Mouse (Mus musculus): Measurements from ENCODE around the gene Rfx4.

Rfx4 gene

DNA sequence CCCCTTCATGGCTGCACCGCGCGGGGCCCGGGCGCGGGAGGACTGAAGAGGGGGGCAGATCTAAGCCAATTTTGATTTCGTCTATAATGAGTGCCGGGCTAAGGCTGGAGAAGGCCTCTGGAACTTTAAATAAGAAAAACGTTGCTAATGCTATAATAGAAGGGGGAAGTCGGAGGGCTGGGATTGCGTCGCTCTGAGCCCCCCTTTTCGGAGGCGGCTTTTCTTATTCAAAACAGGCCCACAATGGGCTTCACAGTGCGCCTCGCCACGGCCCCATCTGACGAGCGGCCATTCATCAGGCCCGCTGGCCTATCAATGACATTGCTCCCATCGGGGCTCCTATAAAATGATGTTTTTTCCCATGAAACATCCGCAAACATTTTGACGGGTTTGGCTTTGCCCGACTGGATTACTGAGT lies at the start of gene Rfx4:
Gene Rfx4, plus strand, starts transcription at position 277 of the 418 bp plus-strand sequence.
- peak; percentile 83 for DNase-seq (ENCODE audit: low read depth, low spot score)

DNA sequence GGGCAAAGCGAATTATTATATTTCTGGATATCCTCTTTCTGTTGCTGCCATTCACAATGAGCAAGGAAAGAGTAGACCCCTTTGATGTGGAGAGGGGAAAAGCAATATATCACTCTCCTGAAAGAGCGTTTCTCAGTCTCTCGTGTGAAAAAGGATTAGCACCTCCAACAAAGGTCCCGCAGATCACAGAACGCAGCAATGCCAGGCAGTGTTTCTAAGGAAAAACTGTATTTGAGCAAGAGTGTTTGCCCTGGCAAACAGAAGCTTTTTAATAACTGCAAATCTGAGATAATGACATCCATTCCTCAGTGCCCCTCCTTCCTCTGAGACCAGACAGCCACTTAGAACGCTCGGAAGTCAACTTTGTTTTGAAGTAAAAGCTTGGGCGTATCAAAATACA lies 49.3 kb upstream of the Rfx4 start:
- DNase-seq (ENCODE audit: low read depth, low spot score), result no peak

DNA sequence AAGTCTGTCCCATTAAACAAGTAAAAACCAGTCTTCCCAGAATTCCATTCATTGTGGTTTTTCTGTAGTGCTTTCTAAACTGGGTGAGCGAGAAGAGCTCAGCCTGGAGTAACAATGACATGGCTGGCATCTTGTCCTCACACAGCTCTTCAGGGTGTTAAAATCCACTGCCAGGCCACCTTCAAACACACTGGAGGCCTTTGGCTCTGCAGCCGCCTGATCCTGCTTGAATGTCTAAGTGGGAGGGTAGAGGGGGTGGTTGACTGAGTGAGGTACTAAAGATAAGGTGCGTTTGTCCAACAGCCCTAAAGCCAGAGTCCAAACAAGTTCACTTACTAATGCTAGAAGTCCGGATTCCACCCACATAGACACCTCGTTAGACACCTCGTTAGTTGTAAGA lies 48.6 kb upstream of the Rfx4 start:
- DNase-seq (ENCODE audit: low read depth, low spot score), result peak; percentile 23

DNA sequence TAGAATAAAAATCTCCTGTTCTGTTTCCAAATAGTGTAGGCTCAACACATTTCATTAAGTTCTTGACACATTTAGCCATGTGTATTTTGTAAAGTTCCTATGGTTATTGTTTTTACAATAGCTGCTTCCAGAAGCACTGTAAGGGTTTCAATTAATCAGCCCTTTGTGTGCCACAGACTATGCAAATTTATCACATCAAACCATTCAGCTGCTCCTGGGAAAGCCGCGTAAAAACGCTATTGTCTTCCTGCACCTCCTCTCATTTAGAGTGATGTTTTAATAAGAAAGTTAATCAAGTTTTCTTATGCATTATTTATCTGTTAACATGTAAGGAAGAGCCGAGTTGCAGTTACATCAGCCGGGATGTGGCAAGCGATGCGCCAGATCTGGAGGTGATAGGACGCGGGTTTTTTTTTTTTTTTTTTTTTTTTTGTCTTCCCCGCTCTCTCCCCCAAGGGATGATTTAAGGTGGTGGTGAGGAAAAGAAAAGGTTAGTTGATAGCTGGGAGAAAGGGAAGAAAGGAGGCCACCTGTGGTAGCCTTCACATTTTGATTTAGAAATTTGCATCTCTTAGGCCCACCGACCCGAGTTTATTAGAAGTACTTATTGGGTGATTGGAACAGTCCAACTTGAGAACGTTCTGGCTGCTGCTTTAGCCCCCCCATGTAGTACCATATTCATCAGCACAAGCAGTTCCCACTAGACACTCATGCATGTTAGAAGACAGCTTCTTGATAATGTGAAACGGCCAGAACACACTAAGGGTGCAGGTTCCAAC lies 47.9 kb upstream of the Rfx4 start:
- DNase-seq (ENCODE audit: low read depth, low spot score), result peak; percentile 88

DNA sequence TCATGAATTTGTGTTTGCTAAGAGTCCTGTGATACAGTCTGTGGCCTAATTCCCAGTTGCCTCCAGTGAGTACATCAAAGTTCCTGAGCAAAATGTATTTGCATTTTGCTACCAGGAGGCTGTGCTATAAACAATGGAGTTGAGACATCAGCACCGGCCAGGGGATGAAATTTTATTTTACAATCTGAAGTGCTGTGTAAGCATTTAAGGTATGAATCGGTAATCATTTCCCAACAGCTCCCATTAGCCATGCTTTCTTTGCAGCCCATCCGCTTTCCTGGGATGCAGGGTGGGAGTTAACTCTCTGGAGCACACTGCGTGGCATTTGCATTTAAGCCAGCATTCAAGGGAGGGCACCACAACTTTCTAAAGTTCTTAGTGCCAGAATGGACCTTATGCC lies 45.7 kb upstream of the Rfx4 start:
- no peak for DNase-seq (ENCODE audit: low read depth, low spot score)

DNA sequence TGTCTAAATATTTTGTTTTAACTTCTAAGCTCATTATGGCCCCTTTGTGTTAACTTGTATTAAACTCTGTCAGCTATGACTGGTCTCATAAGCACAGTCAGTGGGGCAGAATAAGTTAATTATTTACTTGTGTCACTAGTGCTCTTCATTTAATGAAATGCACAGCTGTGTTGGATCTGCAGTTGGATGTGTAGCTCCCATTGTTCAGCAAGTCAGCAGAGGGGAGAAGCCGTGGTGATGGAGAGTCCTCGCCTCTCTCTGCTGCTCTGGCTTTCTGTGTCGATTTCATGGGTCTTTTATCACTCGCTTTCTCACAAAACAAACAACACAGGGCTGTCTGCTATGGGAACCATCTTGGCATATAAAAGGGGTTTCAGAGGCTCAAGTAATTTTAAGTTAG lies 45.0 kb upstream of the Rfx4 start:
- no peak for DNase-seq (ENCODE audit: low read depth, low spot score)

DNA sequence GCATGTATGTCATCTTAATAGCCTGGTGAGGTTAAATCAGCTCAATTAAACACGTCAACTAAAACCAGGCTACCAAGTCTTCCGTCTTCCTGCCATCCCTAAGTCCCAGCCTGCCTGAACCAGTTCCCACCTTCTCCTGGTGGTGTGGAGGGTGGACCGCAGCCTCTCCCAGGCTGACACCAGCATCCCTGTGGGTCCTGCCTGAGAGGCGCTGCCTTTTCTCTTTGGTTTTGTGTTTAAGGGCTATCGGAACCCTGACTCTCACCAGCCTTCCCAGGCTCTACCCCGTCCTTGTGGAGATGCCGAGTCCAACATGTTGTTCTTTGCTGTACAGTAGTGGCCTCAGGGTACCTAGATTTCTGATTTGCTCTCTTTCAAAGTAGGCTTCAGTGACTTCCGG lies 44.4 kb upstream of the Rfx4 start:
- no peak for DNase-seq (ENCODE audit: low read depth, low spot score)

DNA sequence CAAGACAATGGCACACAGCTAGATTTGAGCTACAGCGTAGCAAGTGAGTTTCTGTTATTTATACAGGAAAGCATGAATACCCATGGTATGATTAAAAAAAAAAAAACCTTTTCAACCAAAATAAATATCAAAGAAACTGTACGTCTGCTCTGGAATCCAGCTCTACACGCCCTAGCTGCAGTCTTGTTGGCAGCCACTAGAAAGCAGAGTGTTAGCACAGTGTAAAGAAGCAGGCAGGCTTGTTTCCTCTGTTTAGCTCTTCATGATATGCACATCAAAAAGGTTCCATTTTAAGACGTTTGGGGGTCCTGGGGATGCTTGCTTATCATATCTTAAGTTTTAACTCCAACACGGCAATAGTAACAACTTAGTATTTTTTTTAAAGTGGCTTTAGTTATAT lies 43.9 kb upstream of the Rfx4 start:
- DNase-seq (ENCODE audit: low read depth, low spot score), result no peak

DNA sequence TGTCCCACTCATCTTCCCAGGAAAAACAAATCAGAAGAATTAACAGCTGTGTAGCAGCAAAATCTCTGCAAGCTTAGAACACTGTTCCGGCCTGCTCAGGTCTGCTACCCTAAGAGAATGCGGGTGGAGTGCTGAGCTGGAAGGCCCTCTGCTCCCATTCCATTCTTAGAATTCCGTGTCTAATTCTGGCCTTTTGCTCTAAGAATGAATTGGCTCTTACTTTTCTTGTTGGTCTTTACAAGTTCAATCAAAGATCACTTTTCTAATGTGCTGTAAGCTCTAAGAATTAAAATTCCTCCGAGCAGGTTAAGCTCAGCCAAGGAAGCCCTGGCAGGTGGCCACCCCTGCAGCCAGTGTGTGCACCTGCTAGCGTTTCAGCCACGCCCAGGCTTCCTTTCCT lies 43.3 kb upstream of the Rfx4 start:
- DNase-seq (ENCODE audit: low read depth, low spot score), result no peak

DNA sequence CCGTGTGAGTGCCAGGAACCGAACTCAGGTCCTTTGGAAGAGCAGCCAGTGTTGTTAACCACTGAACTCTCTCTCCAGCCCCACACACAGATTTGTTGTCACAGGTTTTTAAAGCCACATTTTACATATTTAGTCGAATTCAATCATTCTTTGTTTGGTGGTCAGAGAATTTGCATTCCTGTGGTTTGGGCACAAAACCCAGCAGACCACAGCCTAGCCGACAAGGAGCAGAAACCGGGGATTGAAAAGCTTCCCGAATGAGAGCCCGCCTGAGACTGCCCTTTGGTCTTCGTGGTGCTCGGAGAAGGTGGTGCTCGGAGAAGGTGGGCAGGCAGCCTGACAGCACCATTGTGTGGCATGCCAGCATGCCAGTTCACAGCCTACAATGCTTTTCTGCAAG lies 42.8 kb upstream of the Rfx4 start:
- DNase-seq (ENCODE audit: low read depth, low spot score), result no peak

DNA sequence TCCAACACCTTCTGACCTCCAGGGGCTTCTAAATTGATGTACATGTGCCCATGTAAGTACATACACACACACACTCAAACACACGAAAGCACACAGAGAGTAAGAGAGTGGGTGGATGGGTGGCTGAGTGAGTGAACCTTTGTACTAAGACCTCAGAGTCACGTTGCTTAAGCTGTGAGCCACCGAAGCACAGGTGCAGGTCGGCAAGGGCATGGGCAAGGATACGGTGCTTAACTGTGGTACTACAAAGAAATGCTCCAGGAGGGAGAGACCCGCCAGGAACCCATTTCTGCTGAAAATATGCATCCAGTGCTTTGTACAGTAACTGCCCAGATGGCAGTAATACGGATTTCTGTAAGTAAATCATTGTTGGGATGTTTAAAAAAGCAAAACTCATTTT lies 40.2 kb upstream of the Rfx4 start:
- DNase-seq (ENCODE audit: low read depth, low spot score), result no peak

DNA sequence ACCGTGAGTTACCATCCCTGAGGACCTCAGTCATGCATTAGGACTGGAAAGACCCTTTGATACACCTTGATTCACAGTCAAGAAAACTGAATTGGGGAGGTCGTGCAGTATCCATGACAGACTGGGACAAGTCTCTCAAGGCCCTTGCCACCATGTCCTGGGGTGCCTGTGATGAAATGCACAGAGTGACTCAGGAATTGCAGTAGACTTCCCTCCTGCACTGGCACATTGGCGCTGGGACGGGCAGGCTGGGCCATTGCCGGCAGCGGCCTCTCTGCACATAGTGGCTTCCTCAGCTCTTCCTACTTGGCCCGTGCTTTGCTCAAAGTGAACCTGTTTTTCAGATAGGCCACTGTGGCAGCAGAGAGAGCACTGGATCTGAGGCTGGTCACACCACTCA lies 39.3 kb upstream of the Rfx4 start:
- no peak for DNase-seq (ENCODE audit: low read depth, low spot score)

DNA sequence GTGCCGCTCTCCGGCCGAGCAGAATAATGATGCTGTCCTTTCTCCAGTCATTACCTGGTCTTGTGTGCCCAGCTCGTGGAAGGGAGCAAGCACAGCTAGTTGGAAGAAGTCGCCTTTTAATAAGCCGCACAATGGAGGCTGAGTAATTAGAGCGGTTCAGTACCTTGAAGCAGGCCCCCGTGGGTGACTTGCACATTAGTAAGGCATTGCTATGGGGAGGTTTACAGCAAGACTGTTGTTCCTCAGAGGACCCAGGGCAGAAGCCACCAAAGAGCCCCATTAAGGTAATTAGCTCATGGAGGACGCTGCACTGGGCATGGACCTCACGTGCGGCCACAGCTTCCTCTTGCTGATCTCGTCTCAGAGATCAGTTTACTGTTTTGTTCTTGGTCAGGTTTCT lies 33.2 kb upstream of the Rfx4 start:
- DNase-seq (ENCODE audit: low read depth, low spot score), result no peak

DNA sequence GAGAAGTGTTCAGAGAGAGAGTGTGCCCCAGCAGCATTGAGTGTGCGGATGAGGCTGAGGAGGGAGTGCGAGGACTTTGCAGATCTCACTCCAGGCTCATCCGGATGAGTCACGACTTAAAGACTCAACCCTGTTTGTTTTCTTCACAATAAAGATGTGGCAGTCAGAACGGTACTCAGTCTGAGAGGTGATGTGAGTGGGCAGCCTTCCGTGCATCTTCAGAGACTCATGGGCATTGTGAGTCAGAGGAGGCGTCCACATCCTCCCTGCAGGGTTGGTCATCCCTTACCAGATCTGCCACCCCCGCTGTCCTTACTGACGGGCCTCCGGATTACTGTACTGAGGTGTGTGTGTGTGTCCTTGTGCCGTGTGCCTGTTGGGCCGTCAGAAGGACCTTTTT lies 28.9 kb upstream of the Rfx4 start:
- DNase-seq (ENCODE audit: low read depth, low spot score), result no peak

DNA sequence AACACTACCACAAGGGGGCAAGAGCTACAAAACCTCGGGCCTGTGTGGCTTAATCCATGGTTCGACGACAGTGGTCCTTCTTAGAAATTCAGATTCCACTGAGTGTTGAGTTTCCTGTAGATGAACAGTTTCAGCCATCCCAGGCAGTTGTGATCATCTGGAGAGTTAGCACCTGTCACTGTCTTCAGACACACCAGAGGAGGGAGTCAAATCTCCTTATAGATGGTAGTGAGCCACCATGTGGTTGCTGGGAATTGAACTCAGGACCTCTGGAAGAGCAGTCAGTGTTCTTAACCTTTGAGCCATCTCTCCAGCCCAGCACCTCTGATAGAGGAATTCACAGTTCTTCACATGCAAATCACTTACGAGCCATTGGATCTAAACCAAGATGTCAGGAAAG lies 28.1 kb upstream of the Rfx4 start:
- DNase-seq (ENCODE audit: low read depth, low spot score), result peak; percentile 49

DNA sequence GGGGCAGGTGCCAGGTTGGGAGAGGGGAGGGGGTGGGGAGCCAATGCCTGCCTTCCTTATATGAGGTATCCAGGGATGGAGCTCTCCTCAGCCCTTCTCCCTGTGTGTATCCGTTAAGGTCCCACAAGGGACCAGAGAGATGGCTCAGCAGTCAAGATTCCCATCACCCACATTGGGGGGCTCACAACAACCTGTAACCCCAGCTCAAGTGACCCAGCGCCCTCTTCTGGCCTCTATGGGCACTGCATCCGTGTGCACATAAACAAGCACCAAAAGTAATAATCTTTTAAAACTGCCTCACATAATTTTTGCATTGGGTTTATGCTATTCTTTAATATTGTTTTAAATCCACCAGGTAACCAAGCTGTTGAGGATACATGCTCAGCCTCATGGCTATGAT lies 25.8 kb upstream of the Rfx4 start:
- peak; percentile 24 for DNase-seq (ENCODE audit: low read depth, low spot score)

DNA sequence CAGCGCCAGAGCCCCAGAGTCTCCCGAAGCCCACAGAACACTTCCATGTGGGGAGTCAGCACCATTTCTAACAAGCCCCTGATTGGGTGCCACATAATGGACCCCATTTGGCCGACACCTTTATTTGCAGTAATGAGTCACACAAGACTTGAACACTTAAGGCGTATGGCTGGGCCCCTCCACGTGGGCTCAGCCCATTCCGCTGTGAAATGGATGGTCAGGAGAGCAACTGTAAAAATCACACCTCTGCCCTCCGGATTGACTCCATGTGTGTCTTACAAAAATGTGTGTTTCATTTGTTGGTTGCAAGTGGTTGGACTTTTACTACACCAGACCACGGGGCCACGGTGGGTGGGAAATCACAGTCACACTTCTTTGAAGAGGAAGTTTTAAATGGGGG lies 24.9 kb upstream of the Rfx4 start:
- DNase-seq (ENCODE audit: low read depth, low spot score), result no peak

DNA sequence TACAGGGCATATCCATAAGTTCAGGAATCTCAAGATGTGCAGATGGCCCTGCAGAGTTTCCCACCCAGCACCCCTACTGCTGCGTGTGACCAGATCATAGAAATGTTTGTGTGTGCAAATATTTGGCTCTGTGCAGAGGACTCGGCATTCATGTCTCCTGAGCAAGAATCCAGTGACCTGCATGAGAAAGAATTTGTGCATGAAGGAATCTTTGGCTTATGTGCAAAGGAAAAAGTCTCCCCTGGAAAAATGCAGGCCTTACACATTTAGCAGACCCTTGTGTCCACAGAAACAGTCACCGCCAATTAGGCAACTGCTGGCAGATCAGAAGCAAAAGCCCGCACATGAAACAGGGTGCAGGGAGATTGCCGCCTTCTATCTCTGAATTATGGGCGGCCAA lies 22.4 kb upstream of the Rfx4 start:
- no peak for DNase-seq (ENCODE audit: low read depth, low spot score)

DNA sequence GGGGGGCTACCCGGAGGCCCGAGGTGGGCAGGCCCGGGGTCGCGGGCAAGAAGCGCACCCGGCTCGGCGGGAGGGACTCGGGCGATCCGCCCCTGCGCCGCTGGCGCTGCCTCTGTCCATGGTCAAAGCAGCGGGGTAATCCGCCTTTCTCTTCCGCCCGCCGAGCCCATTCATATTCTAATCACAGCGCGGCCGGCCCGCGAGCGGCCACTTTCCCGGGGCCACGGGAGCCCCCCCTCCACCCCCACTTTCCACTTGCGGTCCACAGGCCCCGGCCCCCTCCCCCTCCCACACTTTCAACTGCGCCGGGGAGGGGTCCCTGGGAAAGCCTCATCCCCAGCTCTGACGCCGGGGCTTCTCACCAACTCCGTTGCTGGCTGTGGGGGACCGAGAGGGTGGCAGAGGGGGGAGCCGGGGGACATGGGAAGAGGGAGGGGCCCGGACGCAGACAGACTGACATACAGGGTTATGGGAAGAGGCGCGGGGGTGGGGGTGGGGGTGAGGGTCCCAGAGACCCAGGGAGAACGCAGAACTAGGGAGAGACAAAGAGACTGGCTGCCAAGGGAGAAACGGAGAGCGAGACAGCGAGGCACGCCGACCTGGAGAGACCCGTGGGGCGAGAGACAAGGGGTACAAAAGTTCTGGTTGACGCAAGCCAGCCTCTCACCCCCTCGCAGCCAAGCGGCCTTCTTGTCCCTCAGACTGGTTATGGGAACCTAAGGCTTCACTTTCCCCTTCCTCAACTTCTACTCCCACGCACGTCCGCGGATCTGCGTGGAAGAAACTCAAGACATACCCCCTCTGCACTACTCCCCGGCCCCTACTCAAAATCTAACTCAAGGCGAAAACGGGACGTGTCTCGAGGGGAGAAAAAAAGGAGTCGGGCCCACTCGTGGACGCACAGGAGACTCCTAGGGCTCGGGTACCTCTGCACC lies 744 bp upstream of the Rfx4 start:
- peak; percentile 56 for DNase-seq (ENCODE audit: low read depth, low spot score)

DNA sequence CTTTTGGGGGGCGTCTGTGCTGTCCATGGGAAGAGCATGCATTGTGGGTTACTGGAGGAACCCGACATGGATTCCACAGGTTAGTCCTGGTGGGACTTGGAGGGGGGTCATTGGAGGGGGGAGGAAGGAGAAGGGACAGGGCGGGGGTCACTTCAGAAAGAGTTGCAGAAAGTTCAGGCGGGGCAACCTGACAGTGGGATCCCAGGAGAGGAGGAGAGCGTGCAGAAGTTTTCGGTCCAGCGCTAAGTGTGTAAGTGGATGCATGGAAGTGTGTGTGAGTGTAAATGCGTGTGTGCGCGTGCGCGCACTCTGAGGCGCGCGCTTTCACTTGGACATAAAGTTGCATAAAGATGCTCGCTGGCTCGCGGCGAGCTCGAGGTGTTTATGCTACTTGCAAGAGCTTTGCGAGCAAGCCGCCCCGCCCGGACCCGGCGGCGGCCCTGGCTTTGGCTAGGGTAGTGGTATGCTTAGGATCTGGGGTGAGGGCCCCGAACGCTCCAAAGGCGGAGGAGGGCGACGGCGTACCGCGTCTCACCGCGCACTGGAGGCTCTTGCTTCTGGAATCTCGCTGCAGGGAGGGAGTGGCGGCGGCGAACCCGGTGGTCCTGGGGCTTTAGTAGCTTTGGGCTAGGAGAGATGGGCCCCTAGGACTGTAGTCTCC lies 703 bp downstream of the Rfx4 start:
- DNase-seq (ENCODE audit: low read depth, low spot score), result peak; percentile 58

DNA sequence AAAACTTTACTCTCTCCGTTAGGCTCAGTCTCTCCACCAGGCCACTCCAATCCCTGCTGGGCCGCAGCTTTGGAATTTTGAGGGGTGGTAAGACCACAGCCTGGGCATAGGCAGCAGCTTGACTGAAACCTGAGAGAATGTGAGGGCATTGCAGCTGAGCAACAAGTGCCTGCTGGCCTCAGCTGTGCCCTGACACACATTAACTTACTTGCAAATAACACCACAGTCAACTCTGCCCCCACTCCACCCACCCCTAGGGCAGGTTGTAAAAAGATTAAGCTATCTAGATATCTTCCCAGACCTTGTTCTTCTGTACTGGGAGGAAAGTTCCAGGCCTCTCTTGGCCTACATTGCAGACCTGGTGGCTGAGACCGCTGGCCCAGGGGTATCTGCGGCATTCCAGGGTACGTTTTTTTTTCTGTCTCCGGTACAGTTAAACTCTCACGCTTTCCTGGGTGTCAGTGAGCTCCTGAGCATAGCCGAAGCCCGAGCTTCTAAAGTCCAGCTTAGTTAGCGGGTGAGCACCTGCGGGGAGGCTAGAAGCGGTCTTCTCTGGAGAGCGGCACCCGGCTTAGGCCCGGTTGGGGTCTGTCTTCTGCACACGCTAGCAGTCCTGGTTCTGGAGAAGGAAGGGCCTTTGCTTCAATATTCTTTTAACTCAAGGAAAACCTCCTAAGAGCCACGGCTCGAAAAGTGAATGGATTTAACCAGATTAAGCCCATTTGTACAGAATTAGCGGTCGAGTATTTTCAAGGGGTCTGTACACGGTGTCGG lies 1.8 kb downstream of the Rfx4 start:
- DNase-seq (ENCODE audit: low read depth, low spot score), result peak; percentile 24

DNA sequence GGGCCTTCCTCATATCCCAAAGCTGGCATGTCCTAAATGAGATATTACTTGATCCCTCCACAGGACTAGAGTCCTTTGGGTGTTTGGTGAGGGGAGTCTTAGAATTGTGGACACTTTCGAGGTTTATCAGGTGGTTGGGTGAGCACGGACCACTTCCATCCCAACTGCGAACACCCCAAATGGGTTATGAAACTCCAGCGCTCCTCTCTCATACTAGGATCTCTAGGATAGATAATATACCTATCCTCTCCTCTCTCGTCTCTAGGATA lies 2.3 kb downstream of the Rfx4 start:
- no peak for DNase-seq (ENCODE audit: low read depth, low spot score)
